Mouse (Mus musculus) hindbrain, embryonic 15.5 days (tissue): Measurements from ENCODE around the gene Hist1h4j. TPM values are rescaled to one million over a fixed set of nuclear protein-coding genes. Genes with fewer than 3 reads are reported as not detected.

Source experiments
- microRNA-seq: library from miRNA; unstranded; fragments of <30 nt; microRNA quantifications from one replicate; pipeline ENCODE4, GENCODE M21; 2016
- polyA plus RNA-seq: library from polyadenylated mRNA; unstranded; fragments of >200 nt; fragmentation: Nextera tagmentation; extraction: Ambion mirVana; gene quantifications from 2 replicates; pipeline ENCODE4 v1.2.1, GENCODE M21; 2015

Gene Hist1h4j
- polyA plus RNA-seq, 1 experiment from 2014 or later = not detected

Small RNAs within 50 kb of the gene (microRNA-seq; reads per million reads assigned to microRNA genes)
- not detected for gene Gm44357
- gene Gm44367 = not detected
- not detected for gene Gm44454

Other genes with a start within 250 kb of the Hist1h4j start
- gene AK157302, start 239.8 kb upstream of the Hist1h4j start, polyA plus RNA-seq = 0.39 and 0.55 TPM in 2 replicates
- gene Gm11273, start 233.6 kb upstream of the Hist1h4j start, polyA plus RNA-seq = 8.8 and 11.9 TPM in 2 replicates
- gene Zkscan8, start 203.9 kb upstream of the Hist1h4j start, polyA plus RNA-seq = 4.5 and 5.0 TPM in 2 replicates
- gene Olfr1366, start 192.3 kb upstream of the Hist1h4j start, polyA plus RNA-seq = 0.06 and 0.25 TPM in 2 replicates
- 0.04 and 0.08 TPM in 2 replicates for gene Olfr1535, start 175.2 kb upstream of the Hist1h4j start, polyA plus RNA-seq
- not detected in 2 replicates for gene Olfr1364, start 153.3 kb upstream of the Hist1h4j start, polyA plus RNA-seq
- gene Olfr1362, start 121.0 kb upstream of the Hist1h4j start, polyA plus RNA-seq = not detected in 2 replicates
- gene Olfr11, start 92.5 kb upstream of the Hist1h4j start, polyA plus RNA-seq = 0.04 TPM in 1 of 2 replicates, not detected in the other
- not detected in 2 replicates for gene Olfr1361, start 71.7 kb upstream of the Hist1h4j start, polyA plus RNA-seq
- not detected in 2 replicates for gene Olfr1360, start 57.7 kb upstream of the Hist1h4j start, polyA plus RNA-seq
- gene Olfr1359, start 37.0 kb upstream of the Hist1h4j start, polyA plus RNA-seq = not detected in 2 replicates
- not detected in 2 replicates for gene Hist1h2bl, start 18.9 kb upstream of the Hist1h4j start, polyA plus RNA-seq
- 6.2 and 7.8 TPM in 2 replicates for gene Hist1h2ai, start 18.6 kb upstream of the Hist1h4j start, polyA plus RNA-seq
- gene Hist1h3h, start 17.4 kb upstream of the Hist1h4j start, polyA plus RNA-seq = 2.5 and 3.5 TPM in 2 replicates
- gene Hist1h2bm, start 13.0 kb upstream of the Hist1h4j start, polyA plus RNA-seq = 0.51 and 1.7 TPM in 2 replicates
- 1.5 and 2.3 TPM in 2 replicates for gene Hist1h4k, start 15.4 kb downstream of the Hist1h4j start, polyA plus RNA-seq
- gene Hist1h2ak, start 18.8 kb downstream of the Hist1h4j start, polyA plus RNA-seq = 5.3 and 7.9 TPM in 2 replicates
- 1.1 TPM in 1 of 2 replicates, not detected in the other for gene Hist1h2bn, start 19.1 kb downstream of the Hist1h4j start, polyA plus RNA-seq
- gene Hist1h1b, start 45.6 kb downstream of the Hist1h4j start, polyA plus RNA-seq = 3.5 and 7.4 TPM in 2 replicates
- gene Hist1h3i, start 48.3 kb downstream of the Hist1h4j start, polyA plus RNA-seq = 28.0 and 43.0 TPM in 2 replicates
- 1.0 and 1.5 TPM in 2 replicates for gene Hist1h2an, start 52.2 kb downstream of the Hist1h4j start, polyA plus RNA-seq
- 0.44 and 0.58 TPM in 2 replicates for gene Hist1h2bp, start 52.4 kb downstream of the Hist1h4j start, polyA plus RNA-seq
- 4.9 and 7.3 TPM in 2 replicates for gene Hist1h2bq, start 75.1 kb downstream of the Hist1h4j start, polyA plus RNA-seq
- gene Hist1h2ao, start 75.4 kb downstream of the Hist1h4j start, polyA plus RNA-seq = not detected in 2 replicates
- gene Hist1h4m, start 76.7 kb downstream of the Hist1h4j start, polyA plus RNA-seq = not detected in 2 replicates
- 4.9 and 7.7 TPM in 2 replicates for gene Hist1h4n, start 97.1 kb downstream of the Hist1h4j start, polyA plus RNA-seq
- 669 and 801 TPM in 2 replicates for gene Hist1h2ap, start 98.4 kb downstream of the Hist1h4j start, polyA plus RNA-seq
- 4.7 and 7.1 TPM in 2 replicates for gene Hist1h2br, start 98.7 kb downstream of the Hist1h4j start, polyA plus RNA-seq
- 11.7 and 12.3 TPM in 2 replicates for gene Zfp184, start 210.0 kb downstream of the Hist1h4j start, polyA plus RNA-seq
- gene Pom121l2, start 246.1 kb downstream of the Hist1h4j start, polyA plus RNA-seq = 0.08 TPM in 1 of 2 replicates, not detected in the other